Mouse (Mus musculus) spleen, postnatal 10 days (tissue): Measurements from ENCODE around the gene Arhgdig.
A peak's percentile ranks its signal among the peaks of the same experiment; 100 is the strongest.
"Not testable (repeated sequence)": the region's sequence is repeated elsewhere in the genome, so short reads cannot be mapped to it uniquely, and the experiment has no call there.

Source experiments
- DNase-seq, 2 experiments: peaks; one replicate each; pipeline ENCODE4 v3.0.0; 2021 to 2022; ENCODE audit warnings: low spot score in 2 of 2

Gene Arhgdig

GRCm38 (mm10) chr17:26204766-26205165 lies 2.8 kb downstream of the Arhgdig start:
- DNase-seq = no peak

- DNase-seq = peak; percentile 34 to 53
Measured at GRCm38 (mm10) chr17:26203321-26203811, 4.2 kb downstream of the Arhgdig start.

GRCm38 (mm10) chr17:26202737-26203136 lies 4.8 kb downstream of the Arhgdig start, which contains the start of gene Rgs11:
Gene Rgs11, plus strand, starts transcription at chr17:26202951.
- peak; percentile 47 to 78 for DNase-seq

GRCm38 (mm10) chr17:26201998-26202397 lies 5.6 kb downstream of the Arhgdig start:
- peak; percentile 32 to 51 for DNase-seq

- DNase-seq = peak; percentile 40 to 51
Measured at GRCm38 (mm10) chr17:26200831-26201705, 6.5 kb downstream of the Arhgdig start.

GRCm38 (mm10) chr17:26198892-26199291 lies 8.7 kb downstream of the Arhgdig start, which contains the start of gene Pdia2:
Gene Pdia2, minus strand, starts transcription at chr17:26199087.
- DNase-seq = peak; percentile 54 to 68

- DNase-seq = no peak
Measured at GRCm38 (mm10) chr17:26192481-26193190, 14.9 kb downstream of the Arhgdig start.

- DNase-seq = not testable (repeated sequence)
Measured at GRCm38 (mm10) chr17:26191486-26191885, 16.1 kb downstream of the Arhgdig start.

- no peak for DNase-seq
Measured at GRCm38 (mm10) chr17:26188091-26188805, 19.3 kb downstream of the Arhgdig start.

- no peak for DNase-seq
Measured at GRCm38 (mm10) chr17:26187592-26187991, 20.0 kb downstream of the Arhgdig start.

GRCm38 (mm10) chr17:26181179-26181578 lies 26.4 kb downstream of the Arhgdig start:
- no peak for DNase-seq

- DNase-seq = no peak
Measured at GRCm38 (mm10) chr17:26178611-26179010, 29.0 kb downstream of the Arhgdig start.

- DNase-seq = not testable (repeated sequence)
Measured at GRCm38 (mm10) chr17:26175248-26175647, 32.3 kb downstream of the Arhgdig start.

GRCm38 (mm10) chr17:26168039-26168438 lies 39.5 kb downstream of the Arhgdig start:
- peak; percentile 14 to 32 for DNase-seq

GRCm38 (mm10) chr17:26162736-26163135 lies 44.9 kb downstream of the Arhgdig start:
- no peak for DNase-seq

GRCm38 (mm10) chr17:26151886-26152630 lies 55.5 kb downstream of the Arhgdig start:
- DNase-seq = no peak
